Mouse (Mus musculus): ENCODE data around the gene Clasp2.
"Not testable (repeated sequence)": the region's sequence is repeated elsewhere in the genome, so short reads cannot be mapped to it uniquely, and the experiment has no call there.

Gene Clasp2

GRCm38 (mm10) chr9:113811957-113812670 lies 70.8 kb downstream of the Clasp2 start:
- ATAC-seq (ENCODE audit: insufficient number of reproducible peaks, low FRiP score, low TSS enrichment) = peak; percentile 83; the same call in 1 of the 2 replicates

- ATAC-seq (ENCODE audit: insufficient number of reproducible peaks, low FRiP score, low TSS enrichment) = peak; percentile 58; the same call in 1 of the 2 replicates
Measured at GRCm38 (mm10) chr9:113812671-113813001, 71.4 kb downstream of the Clasp2 start.

GRCm38 (mm10) chr9:113813086-113813485 lies 71.8 kb downstream of the Clasp2 start:
- ATAC-seq (ENCODE audit: insufficient number of reproducible peaks, low FRiP score, low TSS enrichment) = no peak

DNA sequence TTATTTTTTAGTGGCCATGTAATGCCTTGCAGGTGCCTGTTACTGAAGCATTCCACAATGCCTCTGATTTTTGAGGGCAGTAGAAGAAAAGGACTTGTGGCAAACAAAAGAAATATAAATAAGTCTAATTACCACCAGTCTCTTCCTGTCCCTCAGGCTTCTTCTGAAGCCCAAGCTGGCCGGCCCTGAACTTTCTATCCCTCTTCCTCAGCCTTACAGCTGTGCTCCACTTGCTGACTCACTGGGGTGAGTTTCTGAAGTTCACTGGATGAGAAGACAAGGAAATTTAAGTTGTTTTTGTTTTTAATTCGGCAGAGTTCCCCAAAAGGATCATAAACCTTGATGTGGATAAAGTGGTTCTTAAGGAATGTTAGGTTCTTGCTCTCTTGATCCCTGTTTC lies 74.6 kb downstream of the Clasp2 start:
- no peak for ATAC-seq (ENCODE audit: insufficient number of reproducible peaks, low FRiP score, low TSS enrichment)

DNA sequence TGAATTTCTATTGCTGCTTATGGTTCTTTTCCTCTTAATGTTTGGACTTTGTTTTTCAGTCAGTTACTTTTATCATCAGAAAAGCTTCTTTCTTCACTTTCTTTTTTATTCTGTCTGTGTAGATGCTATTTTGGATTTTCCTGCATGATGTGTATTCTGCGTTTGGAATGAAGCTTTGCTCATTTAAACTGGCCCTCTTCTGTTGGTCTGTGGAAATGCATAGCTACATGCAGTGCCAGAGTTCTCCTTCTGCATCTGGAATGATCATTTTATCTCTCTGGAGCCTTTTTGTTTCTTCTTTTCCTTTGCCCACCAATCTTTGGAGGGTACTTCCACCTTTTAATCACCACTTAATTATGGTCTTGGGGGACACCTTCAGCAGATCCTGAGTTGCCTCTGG lies 80.9 kb downstream of the Clasp2 start:
- no peak for ATAC-seq (ENCODE audit: insufficient number of reproducible peaks, low FRiP score, low TSS enrichment)

DNA sequence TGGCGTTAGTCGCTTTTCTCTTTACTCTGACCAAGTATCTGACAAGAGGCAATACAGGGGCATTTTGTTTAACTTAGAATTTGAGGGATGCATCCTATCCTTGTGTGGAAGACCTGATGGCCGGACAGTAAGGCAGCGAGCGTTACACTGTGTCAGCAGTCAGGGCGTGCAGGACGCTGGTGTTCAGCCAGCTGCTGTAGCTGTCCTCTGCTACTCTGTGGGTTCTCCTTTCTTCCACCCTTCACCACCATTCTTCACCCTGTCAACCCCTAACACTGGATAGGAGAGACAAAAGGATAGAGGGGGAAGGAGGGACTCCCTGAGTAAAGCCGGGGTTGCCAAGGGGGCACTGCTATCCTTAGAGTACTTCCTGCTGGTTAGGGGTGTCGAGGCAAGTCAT lies 87.4 kb downstream of the Clasp2 start:
- ATAC-seq (ENCODE audit: insufficient number of reproducible peaks, low FRiP score, low TSS enrichment) = no peak

DNA sequence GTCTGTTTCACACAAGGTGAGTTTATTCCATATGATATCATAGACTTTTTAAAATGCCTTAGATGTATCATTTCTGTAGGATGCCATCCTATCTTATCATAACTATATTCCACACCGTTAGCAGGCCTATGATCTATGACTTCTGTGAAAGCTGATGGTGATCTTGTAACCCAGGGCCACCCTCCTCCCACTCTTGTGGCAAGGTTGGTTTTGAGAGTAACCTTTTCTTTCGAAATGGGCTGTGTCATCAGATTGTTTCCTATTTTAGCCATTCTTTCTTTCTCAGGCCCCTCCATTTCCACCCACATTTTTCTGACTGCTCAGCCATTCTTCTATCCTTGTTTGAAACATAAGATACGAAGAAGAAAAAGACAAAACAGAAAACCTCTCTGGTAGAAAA lies 88.9 kb downstream of the Clasp2 start:
- ATAC-seq (ENCODE audit: insufficient number of reproducible peaks, low FRiP score, low TSS enrichment) = no peak

- no peak for ATAC-seq (ENCODE audit: insufficient number of reproducible peaks, low FRiP score, low TSS enrichment)
Measured at GRCm38 (mm10) chr9:113833481-113833880, 92.2 kb downstream of the Clasp2 start.

GRCm38 (mm10) chr9:113837001-113837400 lies 95.7 kb downstream of the Clasp2 start:
- ATAC-seq (ENCODE audit: insufficient number of reproducible peaks, low FRiP score, low TSS enrichment) = no peak

GRCm38 (mm10) chr9:113837461-113837860 lies 96.2 kb downstream of the Clasp2 start:
- no peak for ATAC-seq (ENCODE audit: insufficient number of reproducible peaks, low FRiP score, low TSS enrichment)

DNA sequence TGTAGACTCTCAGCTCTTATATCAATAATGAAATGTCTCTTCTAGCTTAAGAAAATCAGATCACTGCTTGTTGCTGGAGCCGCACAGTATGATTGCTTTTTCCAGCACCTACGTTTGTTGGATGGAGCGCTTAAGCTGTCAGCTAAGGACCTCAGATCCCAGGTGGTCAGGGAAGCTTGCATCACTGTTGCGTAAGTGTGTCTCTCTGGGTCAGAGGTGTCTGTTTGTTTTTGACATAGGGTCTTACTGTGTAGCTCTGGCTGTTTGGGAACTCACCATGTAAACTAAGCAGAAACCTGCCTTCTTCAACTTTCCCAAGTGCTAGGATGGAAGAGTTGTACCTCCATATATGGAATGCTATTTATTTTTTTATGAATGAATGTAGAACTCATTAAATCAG lies 102.8 kb downstream of the Clasp2 start:
- ATAC-seq (ENCODE audit: insufficient number of reproducible peaks, low FRiP score, low TSS enrichment) = no peak

GRCm38 (mm10) chr9:113855441-113855840 lies 114.2 kb downstream of the Clasp2 start:
- no peak for ATAC-seq (ENCODE audit: insufficient number of reproducible peaks, low FRiP score, low TSS enrichment)

- ATAC-seq (ENCODE audit: insufficient number of reproducible peaks, low FRiP score, low TSS enrichment) = no peak
Measured at GRCm38 (mm10) chr9:113857281-113857928, 116.1 kb downstream of the Clasp2 start.

GRCm38 (mm10) chr9:113857929-113858440 lies 116.7 kb downstream of the Clasp2 start:
- ATAC-seq (ENCODE audit: insufficient number of reproducible peaks, low FRiP score, low TSS enrichment) = no peak

- ATAC-seq (ENCODE audit: insufficient number of reproducible peaks, low FRiP score, low TSS enrichment) = no peak
Measured at GRCm38 (mm10) chr9:113859420-113859819, 118.1 kb downstream of the Clasp2 start.

- no peak for ATAC-seq (ENCODE audit: insufficient number of reproducible peaks, low FRiP score, low TSS enrichment)
Measured at GRCm38 (mm10) chr9:113863370-113863999, 122.2 kb downstream of the Clasp2 start.

- no peak for ATAC-seq (ENCODE audit: insufficient number of reproducible peaks, low FRiP score, low TSS enrichment)
Measured at GRCm38 (mm10) chr9:113867951-113868350, 126.7 kb downstream of the Clasp2 start.

- ATAC-seq (ENCODE audit: insufficient number of reproducible peaks, low FRiP score, low TSS enrichment) = no peak
Measured at GRCm38 (mm10) chr9:113894903-113895302, 153.6 kb downstream of the Clasp2 start.

DNA sequence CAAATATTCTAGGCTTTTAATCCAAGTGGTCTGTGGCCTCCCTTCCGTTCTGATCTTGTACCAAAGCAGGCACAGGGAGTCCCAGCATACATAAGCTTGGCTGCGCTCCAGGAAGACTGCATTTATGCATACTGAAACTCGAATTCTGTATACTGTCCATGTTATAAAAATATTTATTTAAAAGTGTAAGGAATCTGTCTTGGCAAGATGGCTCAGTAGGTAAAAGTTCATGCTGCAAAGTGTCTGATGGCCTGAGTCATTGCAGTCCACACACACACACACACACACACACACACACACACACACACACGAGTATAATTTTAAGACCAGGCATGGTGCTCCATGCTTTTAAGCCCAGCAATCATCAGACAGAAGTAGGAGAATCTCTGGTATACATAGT lies 161.9 kb downstream of the Clasp2 start:
- ATAC-seq (ENCODE audit: insufficient number of reproducible peaks, low FRiP score, low TSS enrichment) = no peak

DNA sequence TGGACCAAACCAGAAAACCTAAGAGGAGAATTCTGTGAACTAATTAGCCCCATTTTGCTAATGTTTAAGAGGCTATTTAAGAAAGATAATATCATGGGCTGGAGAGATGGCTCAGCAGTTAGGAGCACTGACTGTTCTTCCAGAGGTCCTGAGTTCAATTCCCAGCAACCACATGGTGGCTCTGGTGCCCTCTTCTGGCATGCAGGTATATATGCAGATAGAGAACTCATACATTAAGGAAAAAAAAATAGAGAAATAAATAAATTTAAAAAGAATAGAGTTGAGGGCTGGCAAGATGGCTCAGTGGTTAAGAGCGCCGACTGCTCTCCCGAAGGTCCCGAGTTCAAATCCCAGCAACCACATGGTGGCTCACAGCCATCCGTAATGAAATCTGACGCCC lies 163.0 kb downstream of the Clasp2 start:
- ATAC-seq (ENCODE audit: insufficient number of reproducible peaks, low FRiP score, low TSS enrichment) = not testable (repeated sequence)

DNA sequence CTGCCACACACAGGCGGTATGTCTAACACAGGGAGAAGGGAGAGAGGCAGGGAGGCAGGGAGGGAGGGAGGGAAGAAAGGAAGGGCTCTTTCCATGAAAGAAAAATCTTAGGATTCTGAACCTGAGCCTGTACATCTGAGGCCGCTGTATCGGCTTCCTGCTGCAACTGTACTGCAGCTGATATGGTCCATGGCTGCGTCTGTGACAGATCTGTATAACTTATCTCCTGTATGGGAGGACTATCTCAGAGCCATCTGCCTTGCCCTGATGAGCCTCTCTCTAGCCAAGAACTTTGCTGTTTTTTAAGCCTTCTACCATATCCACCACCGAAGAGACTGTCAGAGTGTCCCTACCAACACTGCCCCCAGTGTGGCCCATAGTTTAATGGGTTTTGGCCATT lies 174.5 kb downstream of the Clasp2 start:
- no peak for ATAC-seq (ENCODE audit: insufficient number of reproducible peaks, low FRiP score, low TSS enrichment)
